Mouse (Mus musculus) brain, adult 2 months (tissue): ENCODE data around the gene Pknox2.

Experiments used
- DNase-seq: peaks from one replicate; pipeline ENCODE4 v3.0.0; 2011; ENCODE audit warnings: low read depth, low spot score

Gene Pknox2

GRCm38 (mm10) chr9:37051669-37052068 lies 95.5 kb downstream of the Pknox2 start:
- no peak for DNase-seq

- DNase-seq: no peak
Observed at GRCm38 (mm10) chr9:37047490-37047889, 99.7 kb downstream of the Pknox2 start.

GRCm38 (mm10) chr9:37045875-37046274 lies 101.3 kb downstream of the Pknox2 start:
- DNase-seq: no peak

GRCm38 (mm10) chr9:37044165-37044564 lies 103.0 kb downstream of the Pknox2 start:
- no peak for DNase-seq

- DNase-seq: peak; percentile 58
Observed at GRCm38 (mm10) chr9:37038859-37039258, 108.3 kb downstream of the Pknox2 start.

- DNase-seq: no peak
Observed at GRCm38 (mm10) chr9:37038445-37038844, 108.8 kb downstream of the Pknox2 start.

GRCm38 (mm10) chr9:37037405-37037804 lies 109.8 kb downstream of the Pknox2 start:
- DNase-seq: no peak

- DNase-seq: no peak
Observed at GRCm38 (mm10) chr9:37035248-37035647, 112.0 kb downstream of the Pknox2 start.

- peak; percentile 75 for DNase-seq
Observed at GRCm38 (mm10) chr9:37034316-37034715, 112.9 kb downstream of the Pknox2 start.

GRCm38 (mm10) chr9:37030347-37031213 lies 116.6 kb downstream of the Pknox2 start:
- no peak for DNase-seq

GRCm38 (mm10) chr9:37029811-37030346 lies 117.3 kb downstream of the Pknox2 start:
- no peak for DNase-seq

GRCm38 (mm10) chr9:37027825-37028575 lies 119.2 kb downstream of the Pknox2 start:
- DNase-seq: no peak

- no peak for DNase-seq
Observed at GRCm38 (mm10) chr9:37025913-37026312, 121.3 kb downstream of the Pknox2 start.

GRCm38 (mm10) chr9:37021586-37022230 lies 125.5 kb downstream of the Pknox2 start:
- no peak for DNase-seq

- peak; percentile 93 for DNase-seq
Observed at GRCm38 (mm10) chr9:37018154-37018553, 129.1 kb downstream of the Pknox2 start.

GRCm38 (mm10) chr9:37017169-37017568 lies 130.0 kb downstream of the Pknox2 start:
- no peak for DNase-seq

GRCm38 (mm10) chr9:37016165-37016564 lies 131.0 kb downstream of the Pknox2 start:
- peak; percentile 48 for DNase-seq

GRCm38 (mm10) chr9:37013565-37013964 lies 133.6 kb downstream of the Pknox2 start:
- DNase-seq: no peak

- no peak for DNase-seq
Observed at GRCm38 (mm10) chr9:37008090-37008489, 139.1 kb downstream of the Pknox2 start.

- DNase-seq: no peak
Observed at GRCm38 (mm10) chr9:37004676-37005075, 142.5 kb downstream of the Pknox2 start.

- DNase-seq: peak; percentile 80
Observed at GRCm38 (mm10) chr9:37001935-37002535, 145.2 kb downstream of the Pknox2 start.
